Mouse (Mus musculus): ENCODE data around the gene Pde4a. TPM values are rescaled to one million over a fixed set of nuclear protein-coding genes. Genes with fewer than 3 reads are reported as not detected.

Gene Pde4a
- polyA plus RNA-seq, 1 experiment from 2014 or later, result 42.1 TPM

DNA sequence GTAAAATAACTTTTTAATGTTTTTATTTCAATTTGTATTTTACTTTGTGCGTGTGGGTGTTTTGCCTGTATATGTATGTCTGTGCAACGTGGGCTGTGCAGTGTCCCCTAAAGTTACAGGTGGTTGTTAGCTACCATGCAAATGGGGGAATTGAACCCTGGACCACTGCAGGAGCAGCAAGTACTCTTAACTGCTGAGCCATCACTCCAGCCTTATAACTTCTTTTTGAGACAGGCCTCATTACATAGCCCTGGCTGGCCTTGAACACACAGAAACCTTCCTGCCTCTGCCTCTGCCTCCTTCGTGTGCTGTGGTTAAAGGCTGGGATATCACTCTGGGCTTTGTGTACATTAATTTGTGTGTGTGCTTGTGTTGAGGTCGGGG is 73.9 kb downstream of the Pde4a start:
- peaks cover 6% of the 10 kb centered on the region; the same call in 1 of the 2 replicates for H3K36me3 ChIP-seq
- H3K9me3 ChIP-seq (replicated peaks), result no peaks in the 10 kb centered on the region
- H3K4me2 ChIP-seq, result peak overlapping the region; percentile 64
- peak overlapping the region; percentile 93; the same call in 1 of the 2 replicates for H3K27ac ChIP-seq (replicated peaks)
- peaks cover 61% of the 10 kb centered on the region for H3K4me1 ChIP-seq
- WGBS, result 27% methylated on average over 4 of the region's 4 CpGs
- no peak for ATAC-seq (ENCODE audit: low FRiP score)
- H3K4me3 ChIP-seq (replicated peaks), result peak overlapping the region; percentile 89
- H3K9ac ChIP-seq (replicated peaks), result peak overlapping the region; percentile 92
- peaks cover 21% of the 10 kb centered on the region for H3K27me3 ChIP-seq (replicated peaks)

DNA sequence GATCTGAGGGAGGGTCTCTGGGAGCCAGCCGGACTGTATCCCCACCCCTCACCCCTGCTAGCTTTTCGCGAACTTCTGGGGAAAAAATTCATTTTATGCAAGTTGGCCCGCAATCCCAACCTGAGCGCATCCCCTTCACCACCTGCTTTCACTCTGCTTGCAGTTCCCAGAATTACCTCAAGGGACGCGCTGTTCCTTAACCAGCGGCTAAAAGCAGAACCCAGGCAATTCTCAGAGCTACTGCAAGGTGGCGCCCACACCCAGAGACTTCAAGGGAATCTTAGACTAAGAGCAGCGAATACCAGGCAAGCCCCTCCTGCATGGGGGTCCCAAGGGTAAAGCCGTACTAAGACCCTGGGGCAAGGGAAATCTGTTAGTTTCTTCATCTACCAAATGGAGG is 75.8 kb downstream of the Pde4a start:
- peaks cover 40% of the 10 kb centered on the region for H3K27me3 ChIP-seq (replicated peaks)
- no peak overlapping the region for H3K27ac ChIP-seq (replicated peaks)
- H3K4me2 ChIP-seq, result 0 out of 2 replicates have a peak overlapping the region, but pooled peaks have one; percentile 13
- H3K9me3 ChIP-seq (replicated peaks), result no peaks in the 10 kb centered on the region
- H3K4me3 ChIP-seq (replicated peaks), result no peak overlapping the region
- no peak overlapping the region for H3K9ac ChIP-seq (replicated peaks)
- H3K4me1 ChIP-seq, result peaks cover 57% of the 10 kb centered on the region
- no peaks in the 10 kb centered on the region for H3K36me3 ChIP-seq
- no peak for ATAC-seq (ENCODE audit: low FRiP score)
- WGBS, result 8% methylated on average over 11 of the region's 11 CpGs

DNA sequence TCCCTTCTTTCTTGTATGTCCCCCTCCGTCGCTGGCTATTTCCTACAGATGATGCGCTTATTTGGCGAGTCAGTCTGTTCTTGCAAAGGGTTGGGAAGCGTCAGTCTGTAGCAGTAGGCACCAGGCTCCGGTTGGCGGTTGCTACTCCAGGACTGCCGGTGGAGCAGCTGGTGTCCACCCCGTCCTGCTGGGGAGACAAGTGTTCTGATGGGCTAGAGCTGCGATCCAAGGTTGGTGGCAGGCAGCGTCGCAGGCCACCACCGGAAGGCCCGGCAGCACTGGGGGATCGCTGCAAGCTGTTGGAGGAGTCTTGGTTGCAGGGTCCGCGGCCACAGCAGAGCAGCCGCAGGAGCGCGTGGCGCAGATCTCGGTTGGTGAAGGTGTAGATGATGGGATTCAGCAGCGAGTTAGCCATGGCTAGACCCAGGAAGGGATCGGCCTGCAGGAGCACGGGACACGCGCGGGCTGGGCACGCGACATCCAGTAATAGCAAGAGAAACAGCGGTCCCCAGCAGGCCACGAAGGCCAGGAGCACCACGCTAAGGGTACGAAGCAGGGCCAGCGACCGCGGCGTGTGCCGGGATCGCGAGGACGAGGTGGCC is 78.4 kb downstream of the Pde4a start:
- Histone ChIP-seq H3K4me3 (replicated peaks) (peak overlapping the region; percentile 47), H3K9ac (replicated peaks) (peak overlapping the region; percentile 35), H3K4me2 (peak overlapping the region; percentile 87), H3K36me3 (no peaks in the 10 kb centered on the region), H3K9me3 (replicated peaks) (no peaks in the 10 kb centered on the region), H3K4me1 (peaks cover 43% of the 10 kb centered on the region), H3K27me3 (replicated peaks) (peaks cover 62% of the 10 kb centered on the region), H3K27ac (replicated peaks) (peak overlapping the region; percentile 72)
- peak; percentile 58; the same call in 1 of the 2 replicates for ATAC-seq (ENCODE audit: low FRiP score)
- 4% methylated on average over 42 of the region's 42 CpGs for WGBS

DNA sequence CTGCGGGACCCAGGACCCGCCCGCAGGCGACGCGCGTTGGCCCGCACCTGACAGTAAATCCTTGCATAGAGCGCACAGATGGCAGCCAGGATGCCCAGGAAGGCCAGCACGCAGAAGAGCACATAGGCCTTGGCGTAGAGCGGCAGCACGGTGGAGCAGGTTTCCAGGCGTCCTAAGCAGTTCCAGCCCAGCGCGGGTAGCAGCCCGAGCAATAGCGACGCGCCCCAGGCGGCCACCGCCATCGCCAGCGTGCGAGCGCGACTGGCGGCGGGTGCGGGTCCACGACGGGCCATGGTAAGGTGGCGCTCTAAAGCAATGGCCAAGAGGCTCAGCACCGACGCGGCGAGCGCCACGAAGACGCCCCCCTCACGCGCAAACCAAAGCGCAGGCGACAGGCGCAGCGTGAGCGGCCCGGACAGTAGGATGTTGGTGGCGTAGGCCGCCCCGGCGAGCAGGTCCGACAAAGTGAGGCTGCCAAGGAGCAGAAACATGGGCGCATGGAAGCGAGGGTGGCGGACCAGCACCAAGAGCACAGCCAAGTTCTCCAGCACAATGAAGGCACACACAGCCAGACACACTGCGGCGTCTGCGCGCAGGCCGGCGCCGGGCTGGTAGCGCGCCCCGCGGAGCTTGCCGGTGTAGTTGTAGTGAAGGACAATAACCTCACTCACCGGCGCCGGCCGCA is 79.1 kb downstream of the Pde4a start:
- Histone ChIP-seq H3K4me1 (peaks cover 38% of the 10 kb centered on the region), H3K36me3 (no peaks in the 10 kb centered on the region), H3K27me3 (replicated peaks) (peaks cover 69% of the 10 kb centered on the region), H3K9me3 (replicated peaks) (no peaks in the 10 kb centered on the region), H3K4me2 (peak overlapping the region; percentile 87), H3K4me3 (replicated peaks) (peak overlapping the region; percentile 47), H3K27ac (replicated peaks) (peak overlapping the region; percentile 72), H3K9ac (replicated peaks) (peak overlapping the region; percentile 35)
- WGBS, result under 1% methylated on average over 69 of the region's 72 CpGs
- ATAC-seq (ENCODE audit: low FRiP score), result peak; percentile 72

- peak overlapping the region; percentile 87 for H3K4me2 ChIP-seq
- peaks cover 74% of the 10 kb centered on the region for H3K27me3 ChIP-seq (replicated peaks)
These were observed 79.6 kb downstream of the Pde4a start for GRCm38 (mm10) chr9:21245113-21245487.

GRCm38 (mm10) chr9:21246342-21246741 is 80.8 kb downstream of the Pde4a start:
- Histone ChIP-seq H3K27ac (replicated peaks) (no peak overlapping the region), H3K4me3 (replicated peaks) (no peak overlapping the region), H3K27me3 (replicated peaks) (peaks cover 85% of the 10 kb centered on the region), H3K4me1 (peaks cover 34% of the 10 kb centered on the region), H3K9ac (replicated peaks) (no peak overlapping the region), H3K9me3 (replicated peaks) (no peaks in the 10 kb centered on the region), H3K36me3 (no peaks in the 10 kb centered on the region), H3K4me2 (no peak overlapping the region)
- 79% methylated on average over 1 of the region's 1 CpGs for WGBS
- no peak for ATAC-seq (ENCODE audit: low FRiP score)

More at GRCm38 (mm10) chr9:21245113-21245487, 79.6 kb downstream of the Pde4a start:
- H3K9ac ChIP-seq (replicated peaks), result peak overlapping the region; percentile 35
- no peaks in the 10 kb centered on the region for H3K36me3 ChIP-seq
- no peaks in the 10 kb centered on the region for H3K9me3 ChIP-seq (replicated peaks)
- WGBS, result 2% methylated on average over 16 of the region's 16 CpGs
- peak overlapping the region; percentile 47 for H3K4me3 ChIP-seq (replicated peaks)
- peaks cover 36% of the 10 kb centered on the region for H3K4me1 ChIP-seq
- H3K27ac ChIP-seq (replicated peaks), result peak overlapping the region; percentile 72
- no peak for ATAC-seq (ENCODE audit: low FRiP score)

DNA sequence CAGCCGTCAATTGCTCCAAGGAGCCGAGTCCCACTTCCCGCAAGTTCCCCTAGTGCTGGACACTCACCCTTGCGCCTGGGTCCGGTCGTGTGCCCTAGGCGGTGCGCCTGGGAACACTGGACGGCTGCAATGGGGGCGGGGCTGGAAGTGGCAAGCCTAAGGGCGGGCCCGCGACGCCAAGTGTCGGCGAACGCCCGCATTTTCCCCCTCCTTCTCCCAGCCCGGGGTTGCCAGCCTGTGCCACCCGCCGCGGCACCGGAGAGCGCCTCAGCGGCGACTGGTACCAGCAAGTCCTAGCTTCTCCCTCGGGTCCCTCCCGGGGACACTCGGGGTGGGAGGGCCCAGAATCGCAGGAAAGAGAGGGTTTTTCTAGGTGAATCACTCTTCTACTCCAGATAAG is 82.8 kb downstream of the Pde4a start, which contains the start of gene S1pr5:
S1pr5 (minus strand) TSS at position 118 of the 400 bp plus-strand sequence.
- peaks cover 27% of the 10 kb centered on the region for H3K4me1 ChIP-seq
- H3K9ac ChIP-seq (replicated peaks), result no peak within 1 kb of the TSS
- H3K27me3 ChIP-seq (replicated peaks), result peaks cover 89% of the 10 kb centered on the region
- no peaks in the 10 kb centered on the region for H3K36me3 ChIP-seq
- H3K27ac ChIP-seq (replicated peaks), result no peak within 1 kb of the TSS
- ATAC-seq (ENCODE audit: low FRiP score), result no peak
- peak within 1 kb of the TSS; percentile 9; the same call in 1 of the 2 replicates for H3K4me3 ChIP-seq (replicated peaks)
- under 1% methylated on average over 30 of the region's 30 CpGs for WGBS
- H3K4me2 ChIP-seq, result peak within 1 kb of the TSS; percentile 30
- no peaks in the 10 kb centered on the region for H3K9me3 ChIP-seq (replicated peaks)

- Histone ChIP-seq H3K27ac (replicated peaks) (no peak overlapping the region), H3K4me1 (peaks cover 11% of the 10 kb centered on the region), H3K36me3 (no peaks in the 10 kb centered on the region), H3K4me2 (no peak overlapping the region), H3K4me3 (replicated peaks) (no peak overlapping the region), H3K27me3 (replicated peaks) (peaks cover 75% of the 10 kb centered on the region), H3K9ac (replicated peaks) (no peak overlapping the region), H3K9me3 (replicated peaks) (no peaks in the 10 kb centered on the region)
- WGBS, result 38% methylated on average over 17 of the region's 17 CpGs
- ATAC-seq (ENCODE audit: low FRiP score), result no peak
These were observed 84.4 kb downstream of the Pde4a start for GRCm38 (mm10) chr9:21249629-21250508.

DNA sequence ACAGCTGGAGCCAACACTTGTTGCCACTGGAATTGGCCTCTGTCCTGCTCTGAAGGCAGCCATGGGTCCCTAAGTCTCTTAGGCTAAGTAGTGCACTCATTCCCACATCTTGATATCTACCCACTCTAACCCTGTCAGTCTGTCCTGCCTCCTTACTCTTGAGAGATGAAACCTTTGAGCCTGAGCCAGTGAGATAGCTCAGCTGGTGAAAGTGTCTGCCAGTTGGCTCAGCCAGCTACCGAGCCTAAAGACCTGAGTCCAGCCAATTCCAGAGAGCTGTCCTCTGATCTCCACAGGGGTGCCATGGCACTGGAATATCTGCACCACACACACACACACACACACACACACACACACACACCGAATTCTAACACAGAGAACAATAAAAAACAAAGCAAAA is 85.0 kb downstream of the Pde4a start:
- WGBS, result 68% methylated on average over 2 of the region's 2 CpGs
- no peak for ATAC-seq (ENCODE audit: low FRiP score)

DNA sequence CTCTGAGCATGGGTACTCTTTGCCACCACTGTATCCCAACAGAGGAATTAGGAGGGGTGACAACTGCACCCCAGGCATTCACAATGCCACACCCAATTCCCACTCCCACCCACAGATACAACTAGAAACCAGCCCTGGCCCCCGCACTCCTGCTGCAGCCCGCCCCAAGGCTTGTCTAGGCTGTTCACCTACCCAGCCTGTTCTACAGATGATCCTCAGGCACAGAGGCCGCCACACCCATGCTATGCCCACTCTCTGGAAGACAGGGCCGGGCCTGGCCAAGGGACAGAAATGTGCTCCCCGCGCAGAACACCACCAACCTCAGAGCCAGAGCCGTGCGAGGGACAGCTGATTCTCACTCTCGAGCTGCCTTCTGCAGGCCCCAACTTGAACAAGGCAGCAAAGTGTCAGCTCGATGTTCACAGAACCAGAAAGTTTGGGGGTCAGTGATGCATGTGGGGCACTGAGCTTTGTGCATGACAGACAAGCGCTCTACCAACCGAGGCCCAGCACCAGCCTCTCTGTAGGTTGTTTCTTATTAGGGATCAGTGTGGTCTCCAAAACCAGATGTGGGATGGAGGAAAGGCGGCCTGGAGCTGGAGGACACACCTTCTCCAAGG is 85.7 kb downstream of the Pde4a start:
- Histone ChIP-seq H3K4me1 (peaks cover 4% of the 10 kb centered on the region), H3K27ac (replicated peaks) (no peak overlapping the region), H3K9me3 (replicated peaks) (no peaks in the 10 kb centered on the region), H3K27me3 (replicated peaks) (peaks cover 61% of the 10 kb centered on the region), H3K9ac (replicated peaks) (no peak overlapping the region), H3K36me3 (no peaks in the 10 kb centered on the region), H3K4me2 (no peak overlapping the region), H3K4me3 (replicated peaks) (no peak overlapping the region)
- WGBS, result 75% methylated on average over 13 of the region's 13 CpGs
- ATAC-seq (ENCODE audit: low FRiP score), result no peak

More for the DNA sequence above, 85.0 kb downstream of the Pde4a start:
- no peaks in the 10 kb centered on the region for H3K9me3 ChIP-seq (replicated peaks)
- H3K9ac ChIP-seq (replicated peaks), result no peak overlapping the region
- peaks cover 5% of the 10 kb centered on the region for H3K4me1 ChIP-seq
- H3K27me3 ChIP-seq (replicated peaks), result peaks cover 68% of the 10 kb centered on the region
- H3K4me2 ChIP-seq, result no peak overlapping the region
- no peak overlapping the region for H3K4me3 ChIP-seq (replicated peaks)
- H3K36me3 ChIP-seq, result no peaks in the 10 kb centered on the region
- H3K27ac ChIP-seq (replicated peaks), result no peak overlapping the region

GRCm38 (mm10) chr9:21254690-21255089 is 89.2 kb downstream of the Pde4a start:
- Histone ChIP-seq H3K27ac (replicated peaks) (no peak overlapping the region), H3K4me2 (no peak overlapping the region), H3K27me3 (replicated peaks) (peaks cover 34% of the 10 kb centered on the region), H3K4me3 (replicated peaks) (no peak overlapping the region), H3K36me3 (no peaks in the 10 kb centered on the region), H3K4me1 (no peaks in the 10 kb centered on the region), H3K9me3 (replicated peaks) (no peaks in the 10 kb centered on the region), H3K9ac (replicated peaks) (no peak overlapping the region)
- ATAC-seq (ENCODE audit: low FRiP score), result no peak
